Mouse (Mus musculus): Measurements from ENCODE around the gene Lix1l.

DNA sequence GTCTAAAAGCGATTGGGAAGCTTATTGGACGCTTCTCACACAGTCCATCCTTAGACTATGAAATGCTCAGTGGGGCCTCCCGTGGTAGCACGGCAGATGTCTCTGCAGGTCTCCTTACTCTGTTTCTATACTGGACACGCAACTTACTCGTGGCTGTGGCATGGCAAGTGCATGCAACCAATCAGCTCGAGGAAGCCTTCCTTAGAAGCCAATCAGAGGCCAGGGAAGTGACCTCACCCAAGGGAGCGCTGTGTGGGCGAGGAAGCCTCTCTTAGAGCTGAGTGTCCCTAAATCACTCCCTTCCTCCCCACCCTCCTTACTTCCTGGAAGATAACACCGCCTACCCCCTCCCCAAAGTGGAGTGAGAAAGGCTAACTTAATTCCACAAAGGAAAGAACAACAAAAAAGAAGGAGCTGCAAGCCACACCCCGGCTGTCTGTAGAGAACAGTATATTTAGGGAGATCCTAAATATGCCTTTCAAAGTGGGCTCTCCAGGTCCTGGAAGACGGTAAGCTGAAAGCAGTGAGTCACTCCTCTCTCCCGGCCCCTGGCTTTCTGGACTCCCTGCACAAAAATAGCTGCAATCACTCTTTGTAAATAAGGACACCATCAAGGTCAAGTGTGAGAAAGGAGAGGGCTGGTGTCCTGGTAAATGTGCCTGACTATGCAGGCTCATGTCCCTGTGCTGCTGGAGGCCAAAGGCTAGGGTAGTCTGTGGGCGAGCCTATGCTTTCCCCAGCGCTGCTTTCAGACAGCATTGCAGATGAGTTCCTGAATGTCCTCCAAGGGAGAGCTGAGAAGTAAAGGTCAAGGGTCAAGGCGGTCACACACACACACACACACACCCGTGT, 24.0 kb upstream of the Lix1l start, which contains the start of gene Gm16253:
- TF ChIP-seq CTCF (IDR thresholded peaks at IDR 0.05; ENCODE audit: low read depth, low read length) (no peak), POLR2A (IDR thresholded peaks at IDR 0.05; ENCODE audit: extremely low read depth, insufficient read depth, low read length) (no peak)

Measured in liver, adult 2 months (tissue).